Mouse (Mus musculus) E14TG2a.4 (cell line): ENCODE measurements around the gene Camk1.
"Not testable (repeated sequence)": the region's sequence is repeated elsewhere in the genome, so short reads cannot be mapped to it uniquely, and the experiment has no call there.

Experiments
- CTCF ChIP-seq: conservative IDR thresholded peaks from 2 replicates; pipeline ENCODE4 v1.5.1; 2014; ENCODE audit warnings: low read length
- POU5F1 ChIP-seq: IDR thresholded peaks from 2 replicates; pipeline ENCODE4 v1.6.1; 2014; ENCODE audit warnings: low read length, borderline replicate concordance

DNA sequence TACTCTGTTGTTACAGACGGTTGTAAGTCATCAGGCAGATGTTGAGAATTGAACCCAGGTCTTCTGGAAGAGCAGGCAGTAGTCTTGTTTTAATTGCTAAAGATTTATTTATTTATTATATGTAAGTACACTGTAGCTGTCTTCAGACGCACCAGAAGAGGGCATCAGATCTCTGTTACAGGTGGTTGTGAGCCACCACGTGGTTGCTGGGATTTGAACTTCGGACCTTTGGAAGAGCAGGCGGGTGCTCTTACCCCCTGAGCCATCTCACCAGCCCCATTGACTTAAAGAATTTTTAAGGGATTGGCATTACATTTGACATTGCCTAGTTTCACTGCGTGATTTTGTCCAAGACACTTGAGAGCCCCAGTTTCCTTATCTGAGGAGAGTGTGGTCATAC, 11.1 kb downstream of the Camk1 start:
- not testable (repeated sequence) for TF ChIP-seq CTCF, POU5F1
